Mouse (Mus musculus) erythroblast, embryonic 14.5 days (primary cell): ENCODE measurements around the gene 4931406P16Rik. TPM values are rescaled to one million over a fixed set of nuclear protein-coding genes. Genes with fewer than 3 reads are reported as not detected.
A peak's percentile ranks its signal among the peaks of the same experiment; 100 is the strongest.
"Not testable (repeated sequence)": the region's sequence is repeated elsewhere in the genome, so short reads cannot be mapped to it uniquely, and the experiment has no call there.

ENCODE experiments used
- H3K27me3 ChIP-seq: 2 replicates; pipeline ENCODE4 v1.6.1; 2012; ENCODE audit warnings: inconsistent platforms; ENCODE audit not compliant: control insufficient read depth
- H3K36me3 ChIP-seq: 2 replicates; pipeline ENCODE4 v1.6.1; 2012; ENCODE audit warnings: mild to moderate bottlenecking, inconsistent platforms; ENCODE audit not compliant: control insufficient read depth
- H3K4me1 ChIP-seq: 2 replicates; pipeline ENCODE4 v1.6.1; 2012; ENCODE audit warnings: inconsistent platforms; ENCODE audit not compliant: control insufficient read depth
- H3K4me3 ChIP-seq: replicated peaks from 2 replicates; pipeline ENCODE3; 2012; ENCODE audit warnings: moderate library complexity, mild to moderate bottlenecking, inconsistent platforms
- H3K9me3 ChIP-seq: 2 replicates; pipeline ENCODE4 v1.6.1; 2012; ENCODE audit warnings: low read length, inconsistent platforms, mixed read lengths; ENCODE audit not compliant: control insufficient read depth
- GATA1 ChIP-seq: IDR thresholded peaks from 2 replicates; pipeline ENCODE4 v1.6.1; 2012; ENCODE audit warnings: low read length, inconsistent platforms, mixed read lengths
- TAL1 ChIP-seq: IDR thresholded peaks from 3 replicates; pipeline ENCODE4 v1.6.1; 2012; ENCODE audit warnings: low read length, inconsistent platforms, mixed read lengths
- polyA plus RNA-seq: library from polyadenylated mRNA; stranded (reverse); fragments of >175 nt; gene quantifications from 2 replicates; pipeline ENCODE4 v1.2.3, GENCODE M21; 2012

Gene 4931406P16Rik
- polyA plus RNA-seq, 1 experiment = 3.3 TPM

GRCm38 (mm10) chr7:34208027-34208745, 105.2 kb downstream of the 4931406P16Rik start:
- no peaks in the 10 kb centered on the region for H3K27me3 ChIP-seq
- H3K9me3 ChIP-seq = peaks cover 2% of the 10 kb centered on the region; the same call in 1 of the 2 replicates
- no peaks in the 10 kb centered on the region for H3K4me1 ChIP-seq
- no peak overlapping the region for H3K4me3 ChIP-seq
- TF ChIP-seq TAL1 (no peak), GATA1 (no peak)
- H3K36me3 ChIP-seq = peaks cover 94% of the 10 kb centered on the region

DNA sequence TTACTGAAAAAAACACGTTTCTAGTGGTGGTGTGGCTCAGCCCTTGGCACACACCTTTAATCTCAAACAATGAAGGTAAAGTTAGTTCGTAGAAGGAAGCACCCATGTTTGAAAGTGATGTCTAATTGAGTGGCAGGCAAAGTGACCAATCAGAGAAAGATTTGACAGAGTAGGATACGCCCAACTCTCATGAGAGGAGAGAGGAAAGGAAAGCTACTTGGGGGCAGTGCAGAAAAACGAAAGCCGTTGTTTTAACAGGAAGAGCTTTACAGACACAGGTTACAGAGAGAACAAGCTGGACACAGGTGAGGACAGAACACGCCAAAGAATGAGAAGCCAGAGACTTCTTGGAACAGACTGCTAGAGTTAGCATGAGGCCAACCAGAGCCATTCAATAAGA, 107.0 kb downstream of the 4931406P16Rik start:
- Histone ChIP-seq H3K9me3 (peaks cover 2% of the 10 kb centered on the region; the same call in 1 of the 2 replicates), H3K4me1 (no peaks in the 10 kb centered on the region), H3K36me3 (peaks cover 94% of the 10 kb centered on the region), H3K27me3 (no peaks in the 10 kb centered on the region), H3K4me3 (no peak overlapping the region)
- TF ChIP-seq TAL1 = no peak
- TF ChIP-seq GATA1 = no peak

DNA sequence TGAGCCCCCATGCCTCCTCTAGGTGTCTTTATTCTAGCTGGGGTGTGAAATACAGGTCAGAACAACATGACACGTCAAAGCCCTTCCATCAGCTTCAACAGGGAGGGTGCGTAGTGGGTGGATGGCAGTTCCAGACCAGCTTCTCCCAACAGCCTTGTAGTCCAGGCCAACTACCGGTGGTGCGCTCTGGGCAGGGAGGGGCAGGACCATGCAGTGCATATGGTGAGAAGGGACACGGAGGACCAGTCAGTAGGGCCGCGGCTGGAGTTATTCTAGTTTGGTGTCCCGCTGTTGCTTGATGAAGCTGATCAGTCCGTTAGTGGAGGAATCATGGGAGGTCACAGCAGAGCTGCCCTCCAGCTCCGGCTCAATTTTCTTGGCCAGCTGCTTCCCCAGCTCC, 111.2 kb downstream of the 4931406P16Rik start:
- H3K4me1 ChIP-seq, H3K4me3 ChIP-seq, H3K27me3 ChIP-seq, H3K9me3 ChIP-seq: not testable (repeated sequence)
- H3K36me3 ChIP-seq = peaks cover 60% of the 10 kb centered on the region

DNA sequence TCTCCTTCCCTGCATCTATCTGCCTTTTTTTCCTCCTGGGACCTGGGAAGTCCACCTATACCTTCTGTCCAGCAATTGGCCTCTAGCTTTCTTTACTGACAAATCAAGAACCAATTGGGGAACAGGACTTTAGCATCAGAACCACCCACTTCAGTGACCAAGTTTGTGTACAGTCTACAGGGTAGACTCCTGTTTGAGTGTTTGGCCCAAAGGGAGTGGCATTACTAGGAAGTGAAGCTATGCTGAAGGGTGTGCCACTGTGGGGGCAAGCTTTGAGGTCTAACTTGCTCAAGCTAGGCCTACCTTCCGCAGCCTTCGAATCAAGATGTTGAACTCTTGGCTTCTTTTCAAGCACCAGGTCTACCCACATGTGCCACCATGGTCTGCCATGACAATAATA, 112.5 kb downstream of the 4931406P16Rik start:
- no peak for TF ChIP-seq GATA1
- no peak for TF ChIP-seq TAL1
- Histone ChIP-seq H3K4me3 (no peak overlapping the region), H3K4me1 (peaks cover 9% of the 10 kb centered on the region), H3K36me3 (peaks cover 48% of the 10 kb centered on the region), H3K27me3 (no peaks in the 10 kb centered on the region), H3K9me3 (no peaks in the 10 kb centered on the region; the same call in 1 of the 2 replicates)

DNA sequence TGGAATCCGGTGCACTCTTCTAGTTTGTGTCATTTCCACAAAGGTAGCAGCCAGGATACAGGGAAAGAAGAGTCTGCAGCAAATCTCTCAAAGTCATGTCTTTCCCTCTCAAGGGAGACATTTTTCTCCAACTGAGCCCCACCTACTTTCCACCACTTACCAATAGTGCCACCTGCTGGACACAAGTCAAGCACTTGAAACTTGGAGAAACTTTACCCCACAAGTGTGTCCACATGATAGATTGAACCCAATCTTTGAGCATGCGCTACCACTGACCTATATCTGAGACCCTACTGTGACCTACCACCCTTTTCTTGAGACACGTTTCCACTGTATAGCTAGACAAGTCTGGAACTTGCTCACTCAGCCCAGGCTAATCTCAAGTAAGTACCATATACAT, 115.0 kb downstream of the 4931406P16Rik start:
- TF ChIP-seq TAL1 (no peak), GATA1 (no peak)
- Histone ChIP-seq H3K9me3 (no peaks in the 10 kb centered on the region; the same call in 1 of the 2 replicates), H3K27me3 (no peaks in the 10 kb centered on the region), H3K36me3 (peaks cover 33% of the 10 kb centered on the region), H3K4me1 (peaks cover 22% of the 10 kb centered on the region), H3K4me3 (no peak overlapping the region)

DNA sequence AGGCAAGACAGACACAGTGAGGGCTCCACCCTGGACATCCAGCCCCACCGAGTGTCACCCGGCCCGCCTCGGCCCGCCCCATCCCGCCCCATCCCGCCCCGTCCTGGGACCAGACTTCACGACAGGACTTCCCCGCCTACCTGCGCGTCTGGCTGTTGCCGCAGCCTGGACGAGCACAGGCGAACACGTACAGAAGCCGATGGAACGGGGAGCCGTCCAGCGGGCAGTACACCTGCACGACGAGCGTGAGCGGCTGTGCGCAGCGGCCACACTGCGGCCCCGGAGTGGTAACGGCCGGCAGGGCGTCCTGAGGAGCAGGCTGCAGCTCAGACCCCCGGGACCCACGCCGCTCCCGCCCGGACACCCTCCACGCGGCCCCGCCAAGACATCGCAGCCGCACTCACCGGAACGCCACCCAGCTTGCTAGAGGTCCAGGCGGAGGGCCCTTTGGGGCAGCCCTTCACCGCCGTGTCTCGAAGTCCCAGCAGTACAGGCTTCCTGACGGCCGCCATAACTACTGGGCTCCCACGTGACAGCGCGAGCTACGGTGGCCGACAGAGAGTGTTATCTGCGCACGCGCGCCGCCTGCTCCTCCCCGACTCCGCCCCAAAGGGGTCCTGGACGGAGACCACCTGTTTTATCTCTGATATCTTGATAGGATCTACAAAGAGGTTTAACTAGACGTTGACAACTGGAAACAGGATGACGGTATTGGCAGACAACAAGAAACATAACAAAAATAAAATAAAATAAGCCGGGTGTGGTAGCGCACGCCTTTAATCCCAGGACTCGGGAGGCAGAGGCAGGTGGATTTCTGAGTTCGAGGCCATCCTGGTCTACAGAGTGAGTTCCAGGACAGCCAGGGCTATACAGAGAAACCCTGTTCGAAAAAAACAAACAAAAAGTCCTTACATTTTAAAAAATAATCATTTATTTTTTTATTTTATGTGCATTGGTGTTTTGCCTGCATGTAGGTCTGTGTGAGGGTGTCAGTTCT, 116.9 kb downstream of the 4931406P16Rik start, which contains the start of gene Pdcd2l:
Pdcd2l (minus strand) TSS at position 530 of the 997 bp plus-strand sequence.
- Histone ChIP-seq H3K4me1 (peaks cover 22% of the 10 kb centered on the region), H3K27me3 (no peaks in the 10 kb centered on the region), H3K9me3 (no peaks in the 10 kb centered on the region), H3K36me3 (peaks cover 27% of the 10 kb centered on the region), H3K4me3 (peak within 1 kb of the TSS; percentile 68)
- TF ChIP-seq TAL1 = no peak
- TF ChIP-seq GATA1 = no peak

GRCm38 (mm10) chr7:34195632-34196031, 117.7 kb downstream of the 4931406P16Rik start:
- H3K4me1 ChIP-seq = peaks cover 22% of the 10 kb centered on the region
- peak overlapping the region; percentile 68 for H3K4me3 ChIP-seq
- H3K9me3 ChIP-seq = no peaks in the 10 kb centered on the region
- no peaks in the 10 kb centered on the region for H3K27me3 ChIP-seq
- TF ChIP-seq TAL1 (no peak), GATA1 (no peak)
- peaks cover 22% of the 10 kb centered on the region for H3K36me3 ChIP-seq

GRCm38 (mm10) chr7:34192825-34193224, 120.5 kb downstream of the 4931406P16Rik start:
- Histone ChIP-seq H3K4me1 (peaks cover 19% of the 10 kb centered on the region), H3K27me3 (no peaks in the 10 kb centered on the region), H3K4me3 (no peak overlapping the region), H3K9me3 (no peaks in the 10 kb centered on the region), H3K36me3 (peaks cover 43% of the 10 kb centered on the region)
- TF ChIP-seq GATA1 (no peak), TAL1 (no peak)
